Mouse (Mus musculus) lung, adult 10 weeks (tissue): ENCODE data around the gene Naa10. TPM values are rescaled to one million over a fixed set of nuclear protein-coding genes. Genes with fewer than 3 reads are reported as not detected.

Experiments used
- polyA plus RNA-seq: library from polyadenylated mRNA; stranded (reverse); fragments of 350-450 nt; fragmentation: Illumina TruSeq; extraction: RNeasy Lipid Tissue Mini Kit (QIAGEN cat#74804); gene quantifications from one replicate; pipeline ENCODE4 v1.2.3, GENCODE M21; 2014; ENCODE audit warnings: low read depth, low replicate concordance; ENCODE audit not compliant: insufficient read depth

Naa10 gene
- polyA plus RNA-seq = 48.4 TPM

DNA sequence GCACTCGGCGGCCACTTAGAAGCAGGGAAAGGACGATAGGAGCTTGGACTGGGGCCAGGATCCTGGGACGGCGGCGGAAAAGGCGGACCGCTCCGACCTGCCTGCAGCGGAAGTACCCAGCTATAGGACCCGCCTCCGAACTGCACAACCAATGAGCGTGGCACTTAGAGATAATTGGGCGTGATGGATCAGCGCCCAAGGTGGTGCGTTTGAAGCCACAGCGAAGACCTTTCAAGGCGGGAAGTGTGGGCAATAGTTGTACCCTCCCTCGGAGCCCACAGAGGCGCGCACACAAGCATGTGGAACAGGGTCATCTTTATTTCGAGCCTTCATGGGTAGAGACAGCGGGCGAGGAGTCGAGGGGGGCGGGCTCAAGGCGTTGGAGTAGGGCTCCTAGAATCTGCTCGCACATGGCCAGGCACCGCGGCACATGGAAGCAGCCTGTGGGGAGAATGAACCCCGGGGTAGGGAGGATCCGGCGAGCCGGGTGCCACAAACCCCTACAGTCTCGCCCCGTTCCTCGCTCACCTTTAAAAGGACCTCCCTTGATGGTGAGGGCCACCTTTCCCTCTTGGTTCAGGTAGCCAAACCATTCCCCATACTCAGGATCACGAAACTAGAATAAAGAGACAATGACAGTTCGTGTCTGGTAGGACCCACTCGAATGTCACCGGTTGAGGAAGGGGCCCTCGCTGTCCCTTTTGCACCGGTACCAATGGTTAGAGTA lies at the start of gene Naa10, which contains the start of gene Arhgap4:
Gene Naa10, minus strand, starts transcription at position 122 of the 727 bp plus-strand sequence.
Gene Arhgap4, minus strand, starts transcription at position 48 of the 727 bp plus-strand sequence.

DNA sequence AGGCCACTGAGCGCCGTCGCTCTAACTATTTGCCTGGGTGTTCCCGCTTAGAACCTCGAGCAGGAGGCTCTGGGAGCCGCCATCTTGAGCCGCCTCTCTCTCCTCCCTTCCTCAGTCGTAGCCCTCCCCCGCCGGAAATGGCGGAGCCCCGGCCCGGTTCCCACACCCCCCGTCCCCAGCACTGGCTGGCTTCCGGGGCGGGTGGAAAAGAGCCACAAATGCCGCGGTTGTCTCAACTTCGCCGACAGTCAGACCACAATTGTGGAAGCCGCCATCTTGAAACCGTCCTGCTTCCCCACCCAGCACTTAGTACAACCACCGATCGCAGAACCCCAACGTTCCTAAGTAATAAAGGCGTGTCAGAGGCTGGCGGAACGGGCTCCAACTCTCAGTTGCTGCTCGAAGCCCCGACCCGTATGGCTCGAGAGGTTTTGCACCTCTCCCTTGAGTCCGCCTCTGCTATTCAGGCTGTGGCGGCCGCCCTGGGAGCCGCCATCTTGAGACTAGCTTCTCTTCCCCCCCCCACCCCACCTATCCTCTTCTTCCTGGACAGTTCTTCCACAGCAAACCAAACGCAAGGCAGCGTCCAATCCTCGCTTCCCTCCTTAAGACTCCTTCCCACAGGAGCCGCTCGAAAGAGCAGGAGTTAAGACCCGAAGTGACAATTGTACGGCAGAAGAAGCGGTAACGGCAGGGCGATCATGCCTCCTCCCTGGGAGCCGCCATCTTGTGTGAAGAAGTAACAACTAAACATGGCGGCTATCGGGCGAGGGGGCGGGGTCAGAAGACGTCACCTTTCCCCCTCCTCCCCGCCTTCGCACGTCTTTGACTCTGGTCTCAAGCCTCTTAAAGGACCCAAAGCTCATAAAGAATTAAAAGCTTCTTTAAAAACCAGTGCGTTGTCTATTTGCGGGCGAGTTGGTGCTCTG lies 44.8 kb upstream of the Naa10 start, which contains the start of gene Hcfc1:
Gene Hcfc1, minus strand, starts transcription at position 110 of the 929 bp plus-strand sequence.

DNA sequence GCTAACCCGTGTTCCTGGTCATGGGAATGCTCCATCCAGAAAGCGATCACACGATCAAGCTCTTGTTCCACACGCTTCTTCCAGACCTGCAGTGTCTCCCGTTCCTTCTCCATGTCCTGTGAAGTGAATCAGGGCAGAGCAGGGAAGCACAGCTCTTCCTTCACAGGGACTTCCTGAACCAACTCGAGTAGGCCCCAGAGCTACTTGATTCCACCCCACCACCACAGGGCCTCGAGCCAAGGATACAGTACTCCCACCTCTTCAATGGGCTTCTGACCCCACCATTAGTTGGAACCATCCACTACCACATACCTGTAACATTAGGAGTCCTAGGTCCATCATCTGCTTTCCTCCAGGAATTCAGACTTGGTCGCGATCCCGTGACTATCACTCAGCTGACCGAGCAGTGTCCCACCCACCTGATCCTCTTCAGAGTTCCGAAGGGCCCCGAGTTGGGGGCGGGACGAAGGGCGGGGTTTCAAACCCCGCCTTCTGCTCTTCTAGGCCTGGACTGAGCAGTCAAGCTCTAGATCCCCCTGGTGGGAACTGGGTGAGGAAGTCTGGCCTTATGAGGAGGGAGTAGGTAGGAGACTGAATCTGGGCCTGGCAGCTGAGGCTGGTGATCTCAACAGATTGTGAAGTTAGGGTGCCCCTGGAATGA lies 8.8 kb upstream of the Naa10 start, which contains the start of gene Renbp:
Gene Renbp, minus strand, starts transcription at position 449 of the 661 bp plus-strand sequence.

DNA sequence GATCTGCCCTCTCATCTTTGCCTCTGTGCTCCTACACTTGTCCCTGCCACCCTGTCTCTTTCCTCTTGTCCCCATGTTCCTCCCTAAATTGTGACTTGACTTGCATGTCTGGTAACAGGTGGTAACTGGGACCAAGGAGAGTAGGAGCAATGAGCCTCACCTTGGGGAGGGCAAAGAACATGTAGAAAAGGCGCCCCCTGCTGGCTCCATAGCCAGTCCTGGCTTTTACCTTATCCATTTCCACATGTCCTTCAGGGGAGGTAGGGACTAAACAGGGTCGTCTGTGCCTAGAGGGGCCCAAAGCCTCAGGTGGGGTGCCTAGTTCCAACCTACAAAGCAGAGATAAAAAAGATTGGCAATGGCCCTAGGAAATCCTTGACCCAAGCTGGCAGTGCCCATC lies 26.0 kb downstream of the Naa10 start, which contains the start of gene L1cam:
Gene L1cam, minus strand, starts transcription at position 387 of the 400 bp plus-strand sequence.

DNA sequence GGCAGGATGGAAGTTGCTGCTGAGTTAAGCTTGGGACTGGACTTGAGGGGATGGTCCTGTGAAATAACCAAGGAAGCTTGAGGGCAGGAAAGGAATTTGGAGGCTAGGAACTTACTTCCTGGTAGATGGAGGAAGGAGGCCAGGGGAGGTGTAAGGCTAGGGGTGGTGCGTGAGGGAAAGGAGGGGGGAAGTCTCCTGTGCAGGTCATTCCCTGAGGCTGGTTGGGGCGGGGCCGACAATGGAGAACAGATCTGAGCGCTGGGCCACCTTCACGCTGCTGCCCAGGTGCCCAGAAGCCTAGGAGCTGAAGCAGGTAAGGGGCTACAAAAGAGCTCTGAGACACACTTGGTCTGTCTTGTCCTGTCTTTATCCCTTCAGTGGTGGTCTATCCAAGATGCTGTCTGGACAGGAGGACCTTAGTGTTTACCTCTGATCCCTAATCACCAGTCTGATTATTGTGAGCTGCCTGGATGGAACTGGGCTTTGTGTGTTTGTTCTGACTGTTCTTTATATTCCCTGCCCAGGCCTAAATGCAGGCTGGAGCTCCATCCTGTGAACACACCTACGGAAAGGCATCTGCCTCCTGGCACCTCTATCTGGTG lies 30.1 kb downstream of the Naa10 start, which contains the start of gene Avpr2:
Gene Avpr2, plus strand, starts transcription at position 552 of the 602 bp plus-strand sequence.

Other genes with a start within 250 kb of the Naa10 start
- gene Slc6a8, start 248.8 kb downstream of the Naa10 start, polyA plus RNA-seq = 19.4 TPM
- 172 TPM for gene Bcap31, start 205.8 kb downstream of the Naa10 start, polyA plus RNA-seq
- gene Abcd1, start 205.3 kb downstream of the Naa10 start, polyA plus RNA-seq = 14.5 TPM
- gene Plxnb3, start 164.9 kb downstream of the Naa10 start, polyA plus RNA-seq = 0.24 TPM
- 4.3 TPM for gene Srpk3, start 147.5 kb downstream of the Naa10 start, polyA plus RNA-seq
- 82.6 TPM for gene Idh3g, start 135.0 kb downstream of the Naa10 start, polyA plus RNA-seq
- gene Ssr4, start 134.9 kb downstream of the Naa10 start, polyA plus RNA-seq = 161 TPM
- gene Pdzd4, start 97.0 kb downstream of the Naa10 start, polyA plus RNA-seq = 2.1 TPM
- gene Avpr2, start 29.8 kb downstream of the Naa10 start, polyA plus RNA-seq = not detected
- gene L1cam, start 25.8 kb downstream of the Naa10 start, polyA plus RNA-seq = 1.7 TPM
- 9.8 TPM for gene Arhgap4, start 74 bp downstream of the Naa10 start, polyA plus RNA-seq
- 38.7 TPM for gene Renbp, start 8.9 kb upstream of the Naa10 start, polyA plus RNA-seq
- 18.8 TPM for gene Hcfc1, start 44.4 kb upstream of the Naa10 start, polyA plus RNA-seq
- 25.9 TPM for gene Irak1, start 102.0 kb upstream of the Naa10 start, polyA plus RNA-seq
- gene Opn1mw, start 205.5 kb upstream of the Naa10 start, polyA plus RNA-seq = not detected
- gene Mecp2, start 213.4 kb upstream of the Naa10 start, polyA plus RNA-seq = 9.3 TPM
- gene Tex28, start 245.9 kb upstream of the Naa10 start, polyA plus RNA-seq = not detected